Mouse (Mus musculus) lung, adult 2 months (tissue): ENCODE measurements at regions not wholly inside any gene's neighbourhood (a gene's known extent, or its start where the extent isn't known, plus 50 kb on each side); places are given as distances from the start of the nearest gene placed in this dataset.

Experiments
- CTCF ChIP-seq: fragments of 200-500 bp; IDR thresholded peaks from 2 replicates; pipeline ENCODE4 v1.5.1; 2011; ENCODE audit warnings: mild to moderate bottlenecking, low read length, control low read depth; ENCODE audit not compliant: insufficient read depth
- POLR2A ChIP-seq: fragments of 200-500 bp; IDR thresholded peaks from 2 replicates; pipeline ENCODE4 v1.6.1; 2011; ENCODE audit warnings: low read depth, mild to moderate bottlenecking, control low read depth, low read length, borderline replicate concordance; ENCODE audit errors: extremely low read depth

- TF ChIP-seq CTCF (no peak), POLR2A (no peak)
Measured at GRCm38 (mm10) chr10:92356738-92357137, 365.5 kb downstream of the Nedd1 start.
